Mouse (Mus musculus): Measurements from ENCODE around the gene Smim24. TPM values are rescaled to one million over a fixed set of nuclear protein-coding genes. Genes with fewer than 3 reads are reported as not detected.

Gene Smim24
- total RNA-seq, 2 experiments from 2014 or later = 1.2 to 1.6 TPM

- no peak for DNase-seq
Measured at GRCm38 (mm10) chr10:81433541-81434289, 40.9 kb downstream of the Smim24 start.

GRCm38 (mm10) chr10:81434361-81435263, 41.8 kb downstream of the Smim24 start:
- DNase-seq = no peak

GRCm38 (mm10) chr10:81435436-81435835, 42.6 kb downstream of the Smim24 start:
- DNase-seq = peak; percentile 86 to 89

GRCm38 (mm10) chr10:81441019-81441418, 48.2 kb downstream of the Smim24 start:
- no peak for DNase-seq

Small RNA genes lying within 50 kb of the gene (microRNA-seq; reads per million reads assigned to microRNA genes)
- not detected for gene Mir1191b
- gene Mir6913 = not detected

Other genes starting within 250 kb of the Smim24 start
- 10 to 100 TPM; 26.7 to 28.2 TPM for gene Pias4, start 225.1 kb upstream of the Smim24 start, total RNA-seq (2021)
- 1,000 to 10,000 TPM; 1,540 to 1,602 TPM for gene Eef2, start 216.4 kb upstream of the Smim24 start, total RNA-seq (2021)
- gene Dapk3, start 210.0 kb upstream of the Smim24 start, total RNA-seq (2021) = 10 to 100 TPM; 77.1 to 78.2 TPM
- not detected for gene 4930442H23Rik, start 209.2 kb upstream of the Smim24 start, total RNA-seq (2021)
- gene Nmrk2, start 191.0 kb upstream of the Smim24 start, total RNA-seq (2021) = not detected
- gene Atcay, start 162.2 kb upstream of the Smim24 start, total RNA-seq (2021) = 1 to 10 TPM; 1.5 to 2.6 TPM
- 10 to 100 TPM in 1 of 2 experiments, 1 to 10 TPM in 1; 9.2 to 14.2 TPM for gene Zfr2, start 159.9 kb upstream of the Smim24 start, total RNA-seq (2021)
- under 1 TPM; 0.36 to 0.86 TPM for gene Matk, start 140.1 kb upstream of the Smim24 start, total RNA-seq (2021)
- gene Mrpl54, start 126.1 kb upstream of the Smim24 start, total RNA-seq (2021) = 100 to 1,000 TPM; 121 to 141 TPM
- gene Apba3, start 126.1 kb upstream of the Smim24 start, total RNA-seq (2021) = 100 to 1,000 TPM in 1 of 2 experiments, 10 to 100 TPM in 1; 78.8 to 109 TPM
- gene Tjp3, start 101.5 kb upstream of the Smim24 start, total RNA-seq (2021) = under 1 TPM; 0.23 to 0.26 TPM
- 10 to 100 TPM; 37.2 to 40.9 TPM for gene Pip5k1c, start 100.1 kb upstream of the Smim24 start, total RNA-seq (2021)
- 10 to 100 TPM; 37.9 to 39.1 TPM for gene Cactin, start 71.9 kb upstream of the Smim24 start, total RNA-seq (2021)
- 10 to 100 TPM; 53.2 to 53.9 TPM for gene Tbxa2r, start 64.3 kb upstream of the Smim24 start, total RNA-seq (2021)
- gene Gipc3, start 49.8 kb upstream of the Smim24 start, total RNA-seq (2021) = 1 to 10 TPM; 3.5 to 7.7 TPM
- 10 to 100 TPM; 88.9 to 92.3 TPM for gene Hmg20b, start 42.6 kb upstream of the Smim24 start, total RNA-seq (2021)
- gene Mfsd12, start 35.6 kb upstream of the Smim24 start, total RNA-seq (2021) = 10 to 100 TPM; 16.7 to 22.7 TPM
- gene 4930404N11Rik, start 27.2 kb upstream of the Smim24 start, total RNA-seq (2021) = 1 to 10 TPM; 1.0 to 3.1 TPM
- 10 to 100 TPM; 37.8 to 49.0 TPM for gene Fzr1, start 14.5 kb upstream of the Smim24 start, total RNA-seq (2021)
- 10 to 100 TPM; 48.9 to 54.0 TPM for gene Dohh, start 8.6 kb upstream of the Smim24 start, total RNA-seq (2021)
- gene Gm48551, start 8.6 kb upstream of the Smim24 start, total RNA-seq (2021) = 1 to 10 TPM; 1.1 to 1.7 TPM
- 1 to 10 TPM in 1 of 2 experiments, not detected in 1; 1.5 TPM for gene Gm48552, start 4.0 kb upstream of the Smim24 start, total RNA-seq (2021)
- 100 to 1,000 TPM in 1 of 2 experiments, 10 to 100 TPM in 1; 93.2 to 114 TPM for gene Nfic, start 62.6 kb downstream of the Smim24 start, total RNA-seq (2021)
- gene Celf5, start 89.7 kb downstream of the Smim24 start, total RNA-seq (2021) = 1 to 10 TPM in 1 of 2 experiments, under 1 TPM in 1; 0.20 to 1.2 TPM
- gene Ncln, start 103.3 kb downstream of the Smim24 start, total RNA-seq (2021) = 100 to 1,000 TPM; 123 to 125 TPM
- 1 to 10 TPM; 1.1 to 1.2 TPM for gene S1pr4, start 107.1 kb downstream of the Smim24 start, total RNA-seq (2021)
- gene Gna15, start 131.2 kb downstream of the Smim24 start, total RNA-seq (2021) = 1 to 10 TPM; 1.0 to 1.3 TPM
- gene Gna11, start 152.1 kb downstream of the Smim24 start, total RNA-seq (2021) = 10 to 100 TPM; 79.2 to 84.2 TPM
- 1,000 to 10,000 TPM in 1 of 2 experiments, 100 to 1,000 TPM in 1; 897 to 1,114 TPM for gene Aes, start 166.4 kb downstream of the Smim24 start, total RNA-seq (2021)
- 10 to 100 TPM; 30.1 to 65.0 TPM for gene Tle2, start 181.5 kb downstream of the Smim24 start, total RNA-seq (2021)
- gene Tle6, start 208.0 kb downstream of the Smim24 start, total RNA-seq (2021) = 10 to 100 TPM; 19.2 to 38.3 TPM
- gene BC025920, start 213.2 kb downstream of the Smim24 start, total RNA-seq (2021) = 1 to 10 TPM in 1 of 2 experiments, under 1 TPM in 1; 0.70 to 1.1 TPM
- gene Sirt6, start 234.7 kb downstream of the Smim24 start, total RNA-seq (2021) = 10 to 100 TPM; 17.6 to 20.8 TPM
- gene Ankrd24, start 235.5 kb downstream of the Smim24 start, total RNA-seq (2021) = 10 to 100 TPM; 19.2 to 19.7 TPM